Mouse (Mus musculus) liver, embryonic 13.5 days (tissue): ENCODE data around the gene Aplf. TPM values are rescaled to one million over a fixed set of nuclear protein-coding genes. Genes with fewer than 3 reads are reported as not detected.

Experiments used
- ATAC-seq: fragments of 200-750 bp; cut with Nextera tagmentation; 2 replicates; pipeline ENCODE4 v1.8.0; 2017; ENCODE audit warnings: low read depth, mild to moderate bottlenecking, moderate number of reproducible peaks, moderate library complexity
- DNase-seq: peaks from one replicate; pipeline ENCODE4 v3.0.0; 2022
- H3K27ac ChIP-seq: fragments of 300-500 bp; sonication (generic); 2 replicates; pipeline ENCODE4 v1.5.1; 2015; ENCODE audit warnings: moderate library complexity, mild to moderate bottlenecking, inconsistent platforms
- H3K27me3 ChIP-seq: fragments of 300-500 bp; sonication (generic); 2 replicates; pipeline ENCODE4 v1.6.1; 2015; ENCODE audit warnings: mild to moderate bottlenecking, inconsistent platforms
- H3K36me3 ChIP-seq: fragments of 300-500 bp; sonication (generic); 2 replicates; pipeline ENCODE4 v1.6.1; 2015; ENCODE audit warnings: mild to moderate bottlenecking, inconsistent platforms
- H3K4me1 ChIP-seq: fragments of 300-500 bp; sonication (generic); replicated peaks from 2 replicates; pipeline ENCODE4 v1.6.1; 2015; ENCODE audit warnings: inconsistent platforms
- H3K4me2 ChIP-seq: fragments of 300-500 bp; sonication (generic); 2 replicates; pipeline ENCODE4 v1.6.1; 2015; ENCODE audit warnings: inconsistent platforms, mild to moderate bottlenecking, moderate library complexity
- H3K4me3 ChIP-seq: fragments of 300-500 bp; sonication (generic); replicated peaks from 2 replicates; pipeline ENCODE4 v1.5.1; 2015; ENCODE audit warnings: mild to moderate bottlenecking, inconsistent platforms
- H3K9ac ChIP-seq: fragments of 300-500 bp; sonication (generic); 2 replicates; pipeline ENCODE4 v1.6.1; 2015; ENCODE audit warnings: mild to moderate bottlenecking, inconsistent platforms
- H3K9me3 ChIP-seq: fragments of 300-500 bp; sonication (generic); replicated peaks from 2 replicates; pipeline ENCODE4 v1.6.1; 2016; ENCODE audit warnings: inconsistent platforms
- WGBS: fragments of 180-500 bp; shearing (Covaris S2); methylation state at CpG from one replicate; pipeline ENCODE4 v1.1.7; 2015; ENCODE audit not compliant: insufficient replicate concordance; 5-methylcytosine and 5-hydroxymethylcytosine counted together
- polyA plus RNA-seq: library from polyadenylated mRNA; unstranded; fragments of >200 nt; fragmentation: Nextera tagmentation; extraction: Ambion mirVana; gene quantifications from 2 replicates; pipeline ENCODE4 v1.2.1, GENCODE M21; 2015

Aplf gene
- polyA plus RNA-seq = 16.6 and 19.8 TPM in 2 replicates

- H3K9ac ChIP-seq = peak within 1 kb of the TSS; percentile 84
- under 1% methylated on average over 33 of the region's 33 CpGs for WGBS
- peaks cover 10% of the 10 kb centered on the region for H3K36me3 ChIP-seq
- DNase-seq (peak; percentile 95), ATAC-seq (peak; percentile 96)
- peak within 1 kb of the TSS; percentile 80 for H3K4me2 ChIP-seq
- no peaks in the 10 kb centered on the region for H3K9me3 ChIP-seq
- H3K27ac ChIP-seq = peak within 1 kb of the TSS; percentile 98
- peaks cover 75% of the 10 kb centered on the region for H3K4me1 ChIP-seq
- H3K27me3 ChIP-seq = no peaks in the 10 kb centered on the region
- peak within 1 kb of the TSS; percentile 88 for H3K4me3 ChIP-seq
Measured at GRCm38 (mm10) chr6:87671771-87672517, at the start of gene Aplf. Gene Aplf (minus strand): TSS chr6:87672193.

GRCm38 (mm10) chr6:87714091-87714490 lies 42.1 kb upstream of the Aplf start:
- Histone ChIP-seq H3K4me3 (no peak overlapping the region), H3K27me3 (peaks cover 20% of the 10 kb centered on the region), H3K4me2 (no peak overlapping the region), H3K9me3 (no peaks in the 10 kb centered on the region), H3K4me1 (no peaks in the 10 kb centered on the region), H3K27ac (no peak overlapping the region), H3K9ac (no peak overlapping the region), H3K36me3 (no peaks in the 10 kb centered on the region)
- DNase-seq (no peak), ATAC-seq (no peak)
- 64% methylated on average over 4 of the region's 4 CpGs for WGBS

GRCm38 (mm10) chr6:87712311-87712710 lies 40.3 kb upstream of the Aplf start:
- no peak overlapping the region for H3K4me3 ChIP-seq
- WGBS = 68% methylated on average over 4 of the region's 4 CpGs
- H3K36me3 ChIP-seq = no peaks in the 10 kb centered on the region
- no peak overlapping the region for H3K4me2 ChIP-seq
- DNase-seq = no peak
- H3K9me3 ChIP-seq = no peaks in the 10 kb centered on the region
- H3K27ac ChIP-seq = no peak overlapping the region
- H3K9ac ChIP-seq = no peak overlapping the region
- peaks cover 23% of the 10 kb centered on the region for H3K27me3 ChIP-seq
- ATAC-seq = no peak
- no peaks in the 10 kb centered on the region for H3K4me1 ChIP-seq

GRCm38 (mm10) chr6:87706246-87706645 lies 34.3 kb upstream of the Aplf start:
- H3K27me3 ChIP-seq = peaks cover 15% of the 10 kb centered on the region
- no peak overlapping the region for H3K4me2 ChIP-seq
- H3K4me3 ChIP-seq = no peak overlapping the region
- H3K9me3 ChIP-seq = no peaks in the 10 kb centered on the region
- H3K36me3 ChIP-seq = no peaks in the 10 kb centered on the region
- no peaks in the 10 kb centered on the region for H3K4me1 ChIP-seq
- ATAC-seq (no peak), DNase-seq (peak; percentile 15)
- no peak overlapping the region for H3K27ac ChIP-seq
- H3K9ac ChIP-seq = no peak overlapping the region
- 37% methylated on average over 3 of the region's 3 CpGs for WGBS

GRCm38 (mm10) chr6:87696544-87696943 lies 24.6 kb upstream of the Aplf start:
- Histone ChIP-seq H3K4me1 (no peaks in the 10 kb centered on the region), H3K4me2 (no peak overlapping the region), H3K27me3 (peaks cover 26% of the 10 kb centered on the region), H3K36me3 (no peaks in the 10 kb centered on the region), H3K9me3 (no peaks in the 10 kb centered on the region), H3K9ac (no peak overlapping the region), H3K27ac (no peak overlapping the region), H3K4me3 (no peak overlapping the region)
- ATAC-seq (no peak), DNase-seq (no peak)
- WGBS = 81% methylated on average over 4 of the region's 4 CpGs

GRCm38 (mm10) chr6:87695947-87696346 lies 24.0 kb upstream of the Aplf start:
- ATAC-seq (no peak), DNase-seq (no peak)
- Histone ChIP-seq H3K4me2 (no peak overlapping the region), H3K4me1 (no peaks in the 10 kb centered on the region), H3K27ac (no peak overlapping the region), H3K9me3 (no peaks in the 10 kb centered on the region), H3K4me3 (no peak overlapping the region), H3K27me3 (peaks cover 26% of the 10 kb centered on the region), H3K9ac (no peak overlapping the region), H3K36me3 (no peaks in the 10 kb centered on the region)
- WGBS = 61% methylated on average over 3 of the region's 3 CpGs

- Histone ChIP-seq H3K27ac (no peak overlapping the region), H3K4me3 (no peak overlapping the region), H3K27me3 (no peaks in the 10 kb centered on the region), H3K9ac (no peak overlapping the region), H3K9me3 (no peaks in the 10 kb centered on the region), H3K36me3 (no peaks in the 10 kb centered on the region), H3K4me1 (peaks cover 20% of the 10 kb centered on the region), H3K4me2 (no peak overlapping the region)
- WGBS = 62% methylated on average over 3 of the region's 3 CpGs
- ATAC-seq = no peak
- no peak for DNase-seq
Measured at GRCm38 (mm10) chr6:87680418-87680817, 8.4 kb upstream of the Aplf start.

GRCm38 (mm10) chr6:87672661-87673060 lies 668 bp upstream of the Aplf start:
- DNase-seq = no peak
- H3K4me3 ChIP-seq = peak overlapping the region; percentile 26
- peaks cover 75% of the 10 kb centered on the region for H3K4me1 ChIP-seq
- no peaks in the 10 kb centered on the region for H3K27me3 ChIP-seq
- no peak for ATAC-seq
- peak overlapping the region; percentile 51 for H3K4me2 ChIP-seq
- peaks cover 4% of the 10 kb centered on the region; the same call in 1 of the 2 replicates for H3K36me3 ChIP-seq
- 36% methylated on average over 4 of the region's 4 CpGs for WGBS
- H3K9ac ChIP-seq = peak overlapping the region; percentile 46
- peak overlapping the region; percentile 20 for H3K27ac ChIP-seq
- H3K9me3 ChIP-seq = no peaks in the 10 kb centered on the region

- no peak for ATAC-seq
- H3K4me2 ChIP-seq = peak overlapping the region; percentile 80
- peak overlapping the region; percentile 98 for H3K27ac ChIP-seq
- no peaks in the 10 kb centered on the region for H3K9me3 ChIP-seq
- peaks cover 73% of the 10 kb centered on the region for H3K4me1 ChIP-seq
- 1% methylated on average over 8 of the region's 8 CpGs for WGBS
- H3K9ac ChIP-seq = peak overlapping the region; percentile 84
- H3K4me3 ChIP-seq = peak overlapping the region; percentile 88
- H3K27me3 ChIP-seq = no peaks in the 10 kb centered on the region
- DNase-seq = no peak
- H3K36me3 ChIP-seq = peaks cover 16% of the 10 kb centered on the region
Measured at GRCm38 (mm10) chr6:87671353-87671752, 640 bp downstream of the Aplf start.

- DNase-seq (peak; percentile 56), ATAC-seq (no peak)
- Histone ChIP-seq H3K4me3 (peak overlapping the region; percentile 88), H3K27ac (peak overlapping the region; percentile 58), H3K9me3 (peaks cover 3% of the 10 kb centered on the region; the same call in 1 of the 2 replicates), H3K9ac (peak overlapping the region; percentile 84), H3K4me2 (peak overlapping the region; percentile 80), H3K27me3 (no peaks in the 10 kb centered on the region), H3K4me1 (peaks cover 66% of the 10 kb centered on the region), H3K36me3 (peaks cover 23% of the 10 kb centered on the region)
- 35% methylated on average over 7 of the region's 7 CpGs for WGBS
Measured at GRCm38 (mm10) chr6:87669894-87670588, 2.0 kb downstream of the Aplf start.

GRCm38 (mm10) chr6:87668733-87669132 lies 3.3 kb downstream of the Aplf start:
- Histone ChIP-seq H3K27ac (peak overlapping the region; percentile 83), H3K9me3 (peaks cover 3% of the 10 kb centered on the region; the same call in 1 of the 2 replicates), H3K27me3 (no peaks in the 10 kb centered on the region), H3K4me1 (peaks cover 56% of the 10 kb centered on the region), H3K4me2 (peak overlapping the region; percentile 50), H3K4me3 (peak overlapping the region; percentile 25), H3K9ac (peak overlapping the region; percentile 49; the same call in 1 of the 2 replicates), H3K36me3 (peaks cover 25% of the 10 kb centered on the region)
- ATAC-seq (0 out of 2 replicates have a peak, but pooled peaks have one; percentile 20), DNase-seq (no peak)
- 29% methylated on average over 3 of the region's 3 CpGs for WGBS
